Mouse (Mus musculus) E14TG2a.4 (cell line): ENCODE data around the gene Parm1.

ENCODE experiments used
- CTCF ChIP-seq: conservative IDR thresholded peaks from 2 replicates; pipeline ENCODE4 v1.5.1; 2014; ENCODE audit warnings: low read length
- NANOG ChIP-seq: IDR thresholded peaks from 2 replicates; pipeline ENCODE4 v1.6.1; 2014; ENCODE audit warnings: borderline replicate concordance, low read length, mixed read lengths

- TF ChIP-seq CTCF (no peak), NANOG (no peak)
Measured at GRCm38 (mm10) chr5:91667127-91667526, 149.7 kb downstream of the Parm1 start.
